Mouse (Mus musculus) urinary bladder, postnatal 4 days (tissue): Measurements from ENCODE around the gene Gm49398.

Source experiments
- DNase-seq, 2 experiments: peaks; one replicate each; pipeline ENCODE4 v3.0.0; 2021 to 2022; ENCODE audit warnings: low spot score in 2 of 2

The Gm49398 gene

DNA sequence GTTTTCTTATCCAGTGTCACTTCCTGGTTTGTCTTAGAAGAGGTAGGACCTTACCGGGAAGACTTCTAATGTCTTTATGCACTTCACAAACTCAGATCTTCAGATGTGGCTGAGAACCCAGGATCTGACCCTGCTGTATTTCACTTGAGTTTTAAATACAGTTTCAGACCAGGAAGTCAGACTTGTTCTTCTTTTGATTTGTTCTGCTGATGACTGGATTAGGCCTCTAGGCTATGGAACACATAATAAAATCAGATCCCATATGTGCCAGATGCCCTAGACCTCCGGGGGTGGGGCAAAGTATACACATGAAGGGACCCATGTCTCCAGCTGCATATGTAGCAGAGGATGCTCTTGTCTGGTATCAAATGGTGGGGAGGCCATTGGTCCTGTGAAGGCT lies at the start of gene Gm49398:
TSS of gene Gm49398 (minus strand) at position 101 of the 400 bp plus-strand sequence.
- no peak for DNase-seq

DNA sequence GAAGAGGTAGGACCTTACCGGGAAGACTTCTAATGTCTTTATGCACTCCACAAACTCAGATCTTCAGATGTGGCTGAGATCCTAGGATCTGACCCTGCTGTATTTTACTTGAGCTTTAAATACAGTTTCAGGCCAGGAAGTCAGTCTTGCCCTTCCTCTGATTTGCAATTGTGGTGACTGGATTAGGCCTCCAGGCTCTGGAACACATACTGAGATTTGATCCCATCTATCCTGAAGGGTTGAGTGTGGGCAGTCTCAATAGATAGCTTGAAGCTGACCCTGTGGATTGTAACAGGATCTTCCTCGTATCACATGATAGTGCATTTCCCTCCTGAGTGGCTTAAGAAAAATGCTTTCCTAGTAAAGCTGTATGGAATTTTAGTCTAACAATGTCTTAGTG lies 33.4 kb downstream of the Gm49398 start, which contains the start of gene Cts8:
TSS of gene Cts8 (minus strand) at position 101 of the 400 bp plus-strand sequence.
- no peak for DNase-seq

DNA sequence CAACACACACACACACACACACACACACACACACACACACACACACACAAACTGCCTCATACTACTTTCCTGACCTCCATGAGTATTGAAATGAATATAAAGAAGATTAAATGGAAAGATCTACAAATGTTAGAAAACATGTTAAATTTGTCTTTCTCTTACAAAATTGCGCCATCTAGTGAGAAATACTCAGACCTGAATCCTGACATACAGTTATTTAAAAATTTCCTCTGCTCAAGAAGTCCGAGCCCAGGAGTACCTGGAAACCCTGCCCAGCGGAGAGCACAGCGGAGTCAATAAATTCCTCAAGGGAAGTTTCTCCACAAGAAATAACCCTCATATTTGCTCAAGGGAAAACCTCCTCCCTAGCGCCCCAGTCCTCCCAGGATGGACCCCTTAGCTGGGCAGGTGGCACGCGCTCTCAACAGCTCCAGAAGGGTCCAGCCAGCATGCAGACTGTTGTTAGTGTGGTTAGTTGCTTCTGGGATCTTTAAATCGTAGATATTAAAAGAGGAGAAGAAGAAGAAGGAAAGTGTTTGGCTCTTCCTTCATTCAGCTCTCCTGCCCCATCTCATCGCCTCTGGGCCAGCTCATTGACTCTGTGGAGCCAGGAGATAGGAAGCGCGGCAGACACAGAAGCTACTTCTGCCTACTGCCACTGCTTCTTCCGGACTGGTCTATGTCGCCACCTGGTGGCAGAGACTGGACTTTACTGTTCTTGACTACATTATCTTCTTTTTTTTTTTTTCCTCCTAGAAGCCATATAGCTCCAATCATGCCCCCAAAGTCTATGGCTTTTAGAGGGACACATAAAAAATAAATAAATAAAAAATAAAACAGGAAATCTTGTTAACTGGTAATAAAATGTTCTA lies 47.3 kb downstream of the Gm49398 start:
- DNase-seq: peak in 1 of 2 experiments; percentile 63

DNA sequence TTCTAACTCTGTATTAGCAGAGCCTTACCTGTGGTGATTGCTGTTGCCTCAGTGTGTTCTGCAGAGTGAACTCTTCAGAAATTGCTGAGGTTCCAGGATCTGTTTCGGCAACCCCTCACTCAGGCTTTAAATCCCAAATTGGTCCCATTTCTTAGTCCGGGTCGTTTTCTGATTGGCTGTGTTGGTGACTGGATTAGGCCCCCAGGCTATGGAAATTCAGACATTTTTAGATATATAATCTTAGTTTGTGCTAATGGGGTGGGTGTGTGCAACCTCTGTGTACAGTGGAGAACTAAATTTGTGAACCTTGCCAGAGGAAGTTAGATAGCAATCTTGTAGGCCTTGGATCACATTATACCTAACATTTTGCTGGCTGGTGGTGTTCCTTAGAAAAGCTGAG lies 85.3 kb downstream of the Gm49398 start, which contains the start of gene Cts6:
TSS of gene Cts6 (minus strand) at position 101 of the 400 bp plus-strand sequence.
- DNase-seq: no peak
